Mouse (Mus musculus) left cerebral cortex, adult 2 months (tissue): ENCODE data around the gene Sycn. TPM values are rescaled to one million over a fixed set of nuclear protein-coding genes. Genes with fewer than 3 reads are reported as not detected.
A peak's percentile ranks its signal among the peaks of the same experiment; 100 is the strongest.

Source experiments
- DNase-seq, 2 experiments: peaks; one replicate each; pipeline ENCODE4 v3.0.0; 2021 to 2022; ENCODE audit warnings: low spot score in 2 of 2, mixed read lengths in 1 of 2; ENCODE audit errors: extremely low spot score in 1 of 2
- H3K27ac ChIP-seq: fragments of 200-600 bp; 2 replicates; pipeline ENCODE4 v1.8.1; 2022
- H3K4me3 ChIP-seq: fragments of 200-600 bp; 2 replicates; pipeline ENCODE4 v1.8.1; 2022
- CTCF ChIP-seq: fragments of 200-600 bp; IDR thresholded peaks from 2 replicates; pipeline ENCODE4 v1.8.1; 2022; ENCODE audit warnings: antibody characterized with exemption, mild to moderate bottlenecking, moderate library complexity
- intact Hi-C: fragments of 180-260 bp; cut with DNase I; formaldehyde crosslinking; loops from one replicate; pipeline ENCODE4 v1.15.1; 2025
- microRNA-seq, 2 experiments: library from miRNA; unstranded; fragments of <30 nt; microRNA quantifications; one replicate each; pipeline ENCODE4 v1.2.0; 2021
- total RNA-seq, 2 experiments: library from RNA; stranded (reverse); gene quantifications; 2 replicates each; pipeline ENCODE4 v1.2.3; 2021

Gene Sycn
- total RNA-seq, 2 experiments from 2014 or later, result not detected

DNA sequence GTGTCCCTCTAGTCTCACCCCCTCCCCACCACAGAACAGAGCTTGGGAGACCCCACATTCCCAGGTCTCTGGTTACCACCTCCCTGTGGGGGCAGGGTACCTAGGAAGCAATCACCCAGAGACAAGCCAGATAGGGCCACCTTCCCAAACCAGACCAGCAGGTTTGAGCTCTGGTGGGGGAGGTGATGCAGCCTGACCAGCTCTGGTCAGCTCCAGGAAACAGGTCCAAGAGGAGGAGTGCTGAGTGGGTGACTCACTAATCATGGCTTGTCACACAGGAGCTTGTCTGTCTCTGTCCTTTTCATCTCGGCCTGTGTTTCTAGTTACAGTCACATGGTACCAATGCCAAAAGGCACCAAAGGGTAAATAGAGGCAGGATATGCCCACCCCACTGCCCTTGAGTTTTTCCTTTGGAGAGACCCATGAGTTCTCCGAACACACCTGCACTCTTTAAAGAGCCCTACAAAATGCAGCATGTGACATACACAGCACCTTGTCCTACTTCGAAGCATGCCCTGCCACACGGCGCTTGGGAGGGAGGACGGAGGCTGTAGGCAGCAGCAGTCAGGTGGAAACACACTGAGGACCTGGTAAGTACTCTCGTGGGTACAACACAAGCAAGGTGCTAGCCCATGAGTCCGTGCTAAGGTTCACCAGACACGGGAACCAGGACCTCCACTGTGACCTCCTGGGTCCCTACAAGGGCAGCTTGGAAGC lies 37.3 kb downstream of the Sycn start:
- no peak overlapping the region for H3K4me3 ChIP-seq
- no peak overlapping the region for H3K27ac ChIP-seq
- no peak for TF ChIP-seq CTCF
- intact Hi-C loops, result no loop called here
- no peak for DNase-seq

DNA sequence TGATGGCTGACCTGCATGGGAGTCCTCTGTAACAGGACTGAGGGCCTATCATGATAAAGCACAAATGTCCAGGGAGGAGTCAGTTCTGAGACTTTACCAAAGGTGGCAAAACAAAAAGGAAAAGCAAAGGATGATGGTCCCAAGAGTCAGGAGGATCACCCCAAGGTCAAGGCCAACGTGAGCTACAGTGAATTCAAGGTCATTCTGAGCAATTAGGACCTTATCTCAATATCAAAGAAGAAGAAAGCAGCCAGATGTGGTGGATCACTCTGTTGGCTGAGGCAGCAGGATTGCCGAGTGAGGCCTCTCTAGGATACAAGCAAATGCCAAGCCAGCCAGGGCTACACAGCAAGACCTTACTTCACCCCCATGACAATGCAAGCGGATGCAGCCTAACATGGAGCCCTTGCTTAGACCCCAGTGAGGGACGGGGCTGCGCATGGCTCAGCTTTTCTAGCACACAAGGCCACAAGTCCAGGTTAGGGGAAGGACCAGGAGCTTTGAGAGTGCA lies 37.9 kb downstream of the Sycn start:
- H3K4me3 ChIP-seq, result no peak overlapping the region
- H3K27ac ChIP-seq, result no peak overlapping the region
- no peak for TF ChIP-seq CTCF
- DNase-seq, result no peak
- intact Hi-C loops, result no loop called here

DNA sequence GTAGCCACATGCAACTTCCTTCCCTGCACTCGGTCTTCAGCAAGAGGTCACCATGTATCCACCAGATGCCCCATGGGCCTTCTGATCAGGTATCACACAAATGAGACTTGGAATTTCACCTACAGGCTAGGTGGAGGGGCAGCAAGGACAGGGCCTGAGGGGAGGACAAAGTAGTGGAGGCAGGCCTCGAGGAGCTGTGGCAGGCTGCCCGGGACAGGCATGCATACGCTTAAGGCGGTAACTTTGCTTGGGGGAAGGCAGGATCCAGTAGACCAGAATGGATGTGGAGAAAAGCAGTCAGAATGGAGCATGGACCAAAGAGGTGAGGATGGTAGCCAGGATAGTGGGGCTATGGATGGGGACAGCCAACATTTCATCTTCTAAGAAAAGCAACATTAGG lies 39.1 kb downstream of the Sycn start:
- H3K4me3 ChIP-seq, result no peak overlapping the region
- TF ChIP-seq CTCF, result no peak
- no peak overlapping the region for H3K27ac ChIP-seq
- intact Hi-C loops, result no loop called here
- no peak for DNase-seq

DNA sequence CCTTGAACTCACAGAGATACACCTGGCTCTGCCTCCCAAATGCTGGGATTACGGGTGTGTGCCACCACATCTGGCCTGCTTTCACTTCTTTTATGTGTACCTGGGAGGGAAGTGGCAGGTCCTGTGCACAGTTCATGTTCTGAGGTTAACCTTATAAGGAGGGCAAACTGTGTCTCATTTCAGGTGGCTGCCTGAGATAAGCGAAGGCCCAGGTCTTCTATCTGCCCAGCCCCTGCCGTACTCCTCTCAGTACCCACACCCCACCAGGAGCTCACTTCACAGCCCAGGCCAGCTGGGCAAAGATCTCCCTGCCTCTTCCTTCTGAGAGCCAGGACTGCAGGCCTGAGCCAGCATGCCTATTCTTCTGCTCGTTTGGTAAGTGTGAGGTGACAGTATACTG lies 41.0 kb downstream of the Sycn start:
- TF ChIP-seq CTCF, result no peak
- no peak overlapping the region for H3K27ac ChIP-seq
- H3K4me3 ChIP-seq, result no peak overlapping the region
- intact Hi-C loops, result no loop called here
- DNase-seq, result no peak

DNA sequence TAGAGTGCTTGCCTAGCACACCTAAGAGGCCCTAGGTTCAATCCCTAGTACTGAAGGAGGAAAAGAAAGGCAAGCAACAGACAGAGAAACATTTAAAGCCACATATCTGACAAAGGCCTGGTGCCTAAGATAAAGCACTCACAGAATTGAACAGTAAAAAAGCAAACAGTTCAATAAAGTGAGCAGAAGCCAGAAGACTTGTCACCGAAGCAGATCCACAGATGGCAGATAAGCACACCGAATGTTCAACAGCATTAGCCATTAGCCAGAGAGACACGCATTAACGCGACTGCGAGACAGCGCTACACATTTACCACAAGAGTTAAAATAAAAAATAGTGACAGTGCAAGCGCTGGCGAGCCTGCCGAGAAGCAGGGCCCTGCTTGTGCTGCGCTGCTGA lies 42.2 kb downstream of the Sycn start:
- 0 out of 2 replicates have a peak overlapping the region, but pooled peaks have one; percentile 33 for H3K27ac ChIP-seq
- no peak for TF ChIP-seq CTCF
- H3K4me3 ChIP-seq, result no peak overlapping the region
- no peak for DNase-seq
- intact Hi-C loops, result no loop called here

DNA sequence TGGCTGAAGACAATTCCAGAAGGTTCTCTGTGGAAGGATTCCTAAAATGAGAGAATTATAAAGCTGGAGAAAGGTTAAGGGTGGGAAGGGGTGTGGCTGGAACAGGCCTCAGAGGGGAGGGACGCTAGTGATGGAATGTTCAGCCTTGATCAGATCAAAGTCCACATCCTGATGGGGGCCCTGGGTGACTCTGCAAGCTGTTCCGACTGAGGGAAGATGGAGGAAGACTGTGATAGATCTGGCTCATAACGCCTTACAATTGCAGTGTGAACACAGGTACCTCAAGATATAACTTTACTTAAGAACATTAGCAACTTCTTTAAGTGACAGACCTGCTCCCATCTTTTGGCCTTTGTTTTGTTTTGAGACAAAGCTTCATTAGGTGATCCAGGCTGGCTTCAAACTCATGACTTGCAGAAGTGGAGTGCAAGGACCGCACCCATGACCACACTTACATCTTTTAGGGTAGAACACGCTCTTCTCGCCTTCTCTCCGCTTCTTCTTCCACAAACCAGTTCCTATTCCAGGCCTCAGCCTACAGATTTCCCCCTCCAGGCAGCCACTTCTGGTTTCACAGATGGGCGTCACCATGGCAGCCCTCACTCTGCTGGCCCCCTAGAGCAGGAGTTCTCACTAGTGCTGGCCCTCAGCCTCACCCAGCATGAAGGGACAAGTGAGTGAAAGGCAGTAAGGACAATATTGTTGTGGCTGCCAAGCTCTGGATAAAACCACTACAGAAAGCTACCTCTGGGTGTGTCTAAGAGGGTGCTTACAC lies 43.1 kb downstream of the Sycn start:
- DNase-seq, result no peak
- no peak overlapping the region for H3K4me3 ChIP-seq
- no peak for TF ChIP-seq CTCF
- H3K27ac ChIP-seq, result peak overlapping the region; percentile 60; the same call in 1 of the 2 replicates
- intact Hi-C loops, result no loop called here

DNA sequence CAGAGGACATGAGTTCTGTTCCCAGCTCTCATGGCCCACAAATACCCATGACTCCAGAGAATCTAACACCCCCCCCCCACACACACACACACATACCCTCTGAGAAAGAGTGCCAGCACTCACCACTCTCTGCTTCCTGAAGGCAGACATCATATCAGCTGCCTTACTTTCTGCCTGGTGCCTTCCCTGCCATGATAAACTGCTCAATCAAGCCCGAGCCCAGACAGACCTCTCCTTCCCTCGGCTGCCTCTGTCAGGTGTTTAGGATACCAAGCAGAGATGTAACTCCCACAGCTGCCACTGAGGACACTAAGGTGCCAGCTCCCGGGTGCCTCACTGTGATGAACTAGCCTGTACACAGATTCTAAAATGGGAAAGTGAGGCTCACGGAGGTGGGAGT lies 43.8 kb downstream of the Sycn start:
- intact Hi-C loops, result no loop called here
- peak overlapping the region; percentile 60 for H3K27ac ChIP-seq
- TF ChIP-seq CTCF, result no peak
- no peak overlapping the region for H3K4me3 ChIP-seq
- no peak for DNase-seq

DNA sequence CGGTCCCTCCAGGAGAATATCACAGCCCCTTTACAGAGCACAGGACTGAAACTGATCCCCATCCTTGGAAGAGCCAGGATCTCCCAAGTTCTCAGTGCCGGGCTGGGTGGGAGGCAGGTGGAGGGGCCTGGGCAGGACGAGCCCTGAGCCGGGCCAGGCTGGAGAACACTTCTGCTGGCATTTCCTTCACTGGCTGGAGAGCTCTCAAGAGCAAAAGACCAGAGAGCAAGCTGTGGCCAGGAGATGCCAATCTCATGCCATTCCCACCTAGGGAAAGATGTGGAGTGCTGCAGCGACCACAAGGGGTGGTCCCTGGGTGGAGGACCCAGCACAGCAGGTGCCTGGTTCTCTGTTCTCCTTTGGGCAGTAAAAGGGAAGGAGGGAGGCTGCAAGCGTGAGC lies 44.3 kb downstream of the Sycn start:
- DNase-seq, result no peak
- peak overlapping the region; percentile 33; the same call in 1 of the 2 replicates for H3K27ac ChIP-seq
- no peak overlapping the region for H3K4me3 ChIP-seq
- intact Hi-C loops, result no loop called here
- TF ChIP-seq CTCF, result no peak

DNA sequence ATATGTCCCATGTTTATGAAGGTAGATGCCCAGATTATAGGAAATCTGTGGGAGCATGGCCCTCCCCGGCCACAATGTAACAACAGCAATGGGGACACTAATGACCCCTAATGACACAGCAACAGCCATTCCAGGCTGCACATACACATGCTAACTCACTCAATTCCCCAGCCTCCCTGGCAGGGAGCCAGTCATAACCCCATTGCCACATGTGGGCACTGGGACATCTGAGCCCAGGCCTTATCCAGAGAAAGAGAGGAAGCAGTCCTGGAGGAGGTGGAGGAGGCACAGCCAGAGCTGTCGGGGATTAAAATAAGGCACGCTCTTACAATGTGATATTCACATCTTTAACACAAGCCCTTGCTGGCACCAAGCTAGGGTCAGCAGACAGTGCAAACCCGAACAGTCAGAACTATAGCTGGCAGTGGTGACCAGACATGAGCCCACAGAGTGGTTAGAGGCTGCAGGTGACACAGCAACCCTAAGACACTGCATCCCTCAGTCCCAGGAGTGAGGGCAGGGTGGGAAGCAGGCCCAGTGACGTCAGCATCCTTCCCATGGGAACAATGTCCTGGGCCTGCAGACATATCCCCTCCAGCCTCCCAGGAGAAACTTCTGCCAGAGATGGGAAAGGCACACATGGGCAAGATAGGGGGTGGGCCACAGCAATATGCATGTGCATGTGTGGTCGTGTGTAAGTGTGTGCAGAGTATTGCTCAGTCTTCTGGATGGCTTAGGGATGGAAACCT lies 46.2 kb downstream of the Sycn start:
- intact Hi-C loops, result no loop called here
- Histone ChIP-seq H3K4me3 (no peak overlapping the region), H3K27ac (peak overlapping the region; percentile 12; the same call in 1 of the 2 replicates)
- TF ChIP-seq CTCF, result no peak
- DNase-seq, result no peak

DNA sequence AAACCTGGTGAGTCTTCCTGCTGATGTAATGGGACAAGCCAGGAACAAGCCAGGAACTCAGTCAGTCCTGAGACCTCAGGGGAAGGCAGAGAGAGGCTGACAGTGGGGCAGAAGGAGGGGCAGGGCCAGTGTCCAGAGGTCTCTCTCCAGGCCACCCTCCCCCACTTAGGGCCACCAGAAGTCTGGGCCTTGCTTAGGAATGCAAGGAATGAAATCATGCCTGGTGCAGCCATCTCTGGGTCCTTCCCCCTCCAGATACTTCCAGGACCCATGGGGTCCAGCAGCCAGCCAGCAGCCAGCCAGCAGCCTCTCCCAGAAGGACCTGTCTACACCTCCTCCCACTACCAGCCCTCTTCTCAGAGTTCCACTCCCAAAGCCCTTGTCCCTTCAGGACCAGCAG lies 47.0 kb downstream of the Sycn start:
- no peak overlapping the region for H3K4me3 ChIP-seq
- no peak for TF ChIP-seq CTCF
- no peak for DNase-seq
- intact Hi-C loops, result no loop called here
- H3K27ac ChIP-seq, result no peak overlapping the region

Small RNA genes within 50 kb of the gene (microRNA-seq; reads per million reads assigned to microRNA genes)
- gene Mir7049, result 0 to 1.4 reads per million in 2 experiments

Other genes starting within 250 kb of the Sycn start
- 1 to 10 TPM in 1 of 2 experiments, under 1 TPM in 1; 0.79 to 1.1 TPM for gene Selenov, start 249.7 kb upstream of the Sycn start, total RNA-seq
- 1 to 10 TPM; 1.1 to 1.9 TPM for gene Dll3, start 238.6 kb upstream of the Sycn start, total RNA-seq
- gene Timm50, start 228.8 kb upstream of the Sycn start, total RNA-seq, result 10 to 100 TPM; 41.7 to 47.0 TPM
- 100 to 1,000 TPM; 124 to 126 TPM for gene Supt5, start 202.1 kb upstream of the Sycn start, total RNA-seq
- gene Rps16, start 190.2 kb upstream of the Sycn start, total RNA-seq, result 100 to 1,000 TPM; 440 to 450 TPM
- gene Plekhg2, start 168.3 kb upstream of the Sycn start, total RNA-seq, result 1 to 10 TPM; 7.1 to 7.7 TPM
- 1 to 10 TPM; 2.3 to 2.8 TPM for gene Zfp36, start 160.6 kb upstream of the Sycn start, total RNA-seq
- 10 to 100 TPM; 18.1 to 18.8 TPM for gene Med29, start 148.2 kb upstream of the Sycn start, total RNA-seq
- 10 to 100 TPM; 65.7 to 66.8 TPM for gene Paf1, start 147.9 kb upstream of the Sycn start, total RNA-seq
- 1 to 10 TPM; 1.3 to 1.6 TPM for gene Gmfg, start 103.4 kb upstream of the Sycn start, total RNA-seq
- gene Lrfn1, start 88.9 kb upstream of the Sycn start, total RNA-seq, result 100 to 1,000 TPM in 1 of 2 experiments, 10 to 100 TPM in 1; 96.7 to 105 TPM
- not detected for gene Ifnl2, start 30.4 kb upstream of the Sycn start, total RNA-seq
- gene Ifnl3, start 18.0 kb upstream of the Sycn start, total RNA-seq, result not detected
- under 1 TPM in 1 of 2 experiments, not detected in 1; 0.30 TPM for gene Nccrp1, start 6.4 kb downstream of the Sycn start, total RNA-seq
- 10 to 100 TPM; 74.9 to 78.9 TPM for gene Samd4b, start 57.3 kb downstream of the Sycn start, total RNA-seq
- gene Pak4, start 57.3 kb downstream of the Sycn start, total RNA-seq, result 1 to 10 TPM; 8.2 to 9.8 TPM
- 1 to 10 TPM; 1.4 to 2.5 TPM for gene Acp7, start 90.4 kb downstream of the Sycn start, total RNA-seq
- gene Fbxo27, start 152.0 kb downstream of the Sycn start, total RNA-seq, result 10 to 100 TPM; 24.6 to 26.2 TPM
- gene Fbxo17, start 175.9 kb downstream of the Sycn start, total RNA-seq, result 1 to 10 TPM; 1.9 to 2.2 TPM
- gene Mrps12, start 200.9 kb downstream of the Sycn start, total RNA-seq, result 10 to 100 TPM; 58.3 to 69.0 TPM
- 10 to 100 TPM; 13.0 to 13.9 TPM for gene Sars2, start 201.1 kb downstream of the Sycn start, total RNA-seq
- 1 to 10 TPM; 1.0 to 1.9 TPM for gene Ccer2, start 215.3 kb downstream of the Sycn start, total RNA-seq
- gene Sirt2, start 225.8 kb downstream of the Sycn start, total RNA-seq, result 100 to 1,000 TPM; 119 to 122 TPM
- 10 to 100 TPM; 34.8 to 36.8 TPM for gene Nfkbib, start 226.6 kb downstream of the Sycn start, total RNA-seq
- gene Rinl, start 248.1 kb downstream of the Sycn start, total RNA-seq, result 1 to 10 TPM; 2.7 to 3.1 TPM